Mouse (Mus musculus) gastrocnemius, postnatal 10 days (tissue): ENCODE results near the gene Arid3c. TPM values are rescaled to one million over a fixed set of nuclear protein-coding genes. Genes with fewer than 3 reads are reported as not detected.

Experiments
- DNase-seq: peaks from one replicate; pipeline ENCODE4 v3.0.0; 2021; ENCODE audit warnings: mixed read lengths
- total RNA-seq, 2 experiments: library from RNA; stranded (reverse); gene quantifications; 2 replicates each; pipeline ENCODE4 v1.2.3; 2021

The Arid3c gene
- total RNA-seq, 2 experiments from 2014 or later, result not detected

DNA sequence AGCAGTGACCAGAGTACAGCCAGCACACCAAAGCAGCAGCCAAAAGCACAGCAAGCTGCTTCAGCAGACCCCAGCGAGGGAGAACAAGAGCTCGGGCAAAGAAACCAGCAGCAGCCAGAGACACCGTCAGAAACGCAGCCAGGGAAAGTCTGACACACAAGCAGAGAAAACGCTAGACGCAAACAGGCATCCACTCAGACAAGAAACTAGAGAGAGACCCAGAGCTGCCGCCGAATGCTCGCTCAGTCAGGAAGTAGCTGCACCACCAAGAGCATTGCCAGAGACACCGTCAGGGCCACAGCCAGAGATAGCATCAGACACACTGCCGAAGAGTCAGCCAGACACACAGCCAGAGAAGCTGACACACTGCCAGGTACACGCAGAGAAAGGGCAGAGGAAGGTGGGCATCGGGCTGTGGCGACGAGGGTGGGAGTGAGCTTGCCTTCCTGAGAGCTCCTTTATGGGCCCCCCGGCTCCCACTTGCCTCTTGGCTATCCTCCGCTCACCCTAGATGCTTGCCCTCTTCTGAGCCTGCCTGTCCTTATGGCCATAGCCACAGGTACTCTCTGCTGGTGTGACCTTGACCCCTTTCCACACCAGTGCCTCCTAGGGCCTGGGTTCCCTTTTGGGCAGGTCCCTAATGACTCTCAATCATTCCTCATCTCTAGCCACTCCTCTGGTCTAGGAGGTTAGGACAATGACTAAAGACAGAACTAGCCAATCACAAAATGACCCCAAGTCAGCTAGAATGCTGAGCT is 54.5 kb downstream of the Arid3c start:
- no peak for DNase-seq

Other genes with a start within 250 kb of the Arid3c start
- 10 to 100 TPM; 75.2 to 77.4 TPM for gene AI464131, start 228.1 kb downstream of the Arid3c start, total RNA-seq
- gene 1110017D15Rik, start 213.8 kb downstream of the Arid3c start, total RNA-seq, result under 1 TPM in 1 of 2 experiments, not detected in 1; 0.36 TPM
- 10 to 100 TPM; 19.2 to 20.4 TPM for gene Fam219a, start 161.6 kb downstream of the Arid3c start, total RNA-seq
- gene Dnaic1, start 161.4 kb downstream of the Arid3c start, total RNA-seq, result under 1 TPM; 0.56 to 0.63 TPM
- gene Enho, start 90.8 kb downstream of the Arid3c start, total RNA-seq, result 10 to 100 TPM; 12.9 to 14.5 TPM
- gene Cntfr, start 34.1 kb downstream of the Arid3c start, total RNA-seq, result 10 to 100 TPM; 20.1 to 28.2 TPM
- gene Il11ra1, start 31.2 kb downstream of the Arid3c start, total RNA-seq, result 10 to 100 TPM; 74.3 to 75.3 TPM
- 10 to 100 TPM; 31.5 to 41.4 TPM for gene Rpp25l, start 17.6 kb downstream of the Arid3c start, total RNA-seq
- 10 to 100 TPM; 44.3 to 57.6 TPM for gene Dctn3, start 8.0 kb downstream of the Arid3c start, total RNA-seq
- gene Galt, start 24.1 kb upstream of the Arid3c start, total RNA-seq, result 10 to 100 TPM; 25.2 to 28.1 TPM
- 10 to 100 TPM; 15.4 to 17.9 TPM for gene Sigmar1, start 25.0 kb upstream of the Arid3c start, total RNA-seq
- 10 to 100 TPM; 25.5 to 33.1 TPM for gene Ccl27a, start 43.1 kb upstream of the Arid3c start, total RNA-seq
- gene Gm21541, start 172.5 kb upstream of the Arid3c start, total RNA-seq, result not detected
- 1 to 10 TPM; 1.0 to 1.8 TPM for gene Gm20878, start 210.4 kb upstream of the Arid3c start, total RNA-seq
- under 1 TPM; 0.14 to 0.16 TPM for gene Fam205a4, start 234.9 kb upstream of the Arid3c start, total RNA-seq